Mouse (Mus musculus): Measurements from ENCODE around the gene Rgs19. TPM values are rescaled to one million over a fixed set of nuclear protein-coding genes. Genes with fewer than 3 reads are reported as not detected.

The Rgs19 gene
- polyA plus RNA-seq, 1 experiment from 2014 or later, result 57.7 TPM

Other genes with a start within 250 kb of the Rgs19 start
- 10.3 and 10.5 TPM in 2 replicates for gene Zbtb46, start 234.6 kb downstream of the Rgs19 start, polyA plus RNA-seq (2014; fragmentation: Nextera tagmentation; extraction: Ambion mirVana)
- 0.43 and 0.65 TPM in 2 replicates for gene Abhd16b, start 200.8 kb downstream of the Rgs19 start, polyA plus RNA-seq (2014; fragmentation: Nextera tagmentation; extraction: Ambion mirVana)
- gene Tpd52l2, start 196.8 kb downstream of the Rgs19 start, polyA plus RNA-seq (2014; fragmentation: Nextera tagmentation; extraction: Ambion mirVana), result 119 and 128 TPM in 2 replicates
- gene Dnajc5, start 173.5 kb downstream of the Rgs19 start, polyA plus RNA-seq (2014; fragmentation: Nextera tagmentation; extraction: Ambion mirVana), result 69.0 and 76.1 TPM in 2 replicates
- gene Uckl1, start 109.1 kb downstream of the Rgs19 start, polyA plus RNA-seq (2014; fragmentation: Nextera tagmentation; extraction: Ambion mirVana), result 66.2 and 66.7 TPM in 2 replicates
- 45.5 and 53.2 TPM in 2 replicates for gene Prpf6, start 102.1 kb downstream of the Rgs19 start, polyA plus RNA-seq (2014; fragmentation: Nextera tagmentation; extraction: Ambion mirVana)
- 26.3 and 26.5 TPM in 2 replicates for gene Zfp512b, start 101.2 kb downstream of the Rgs19 start, polyA plus RNA-seq (2014; fragmentation: Nextera tagmentation; extraction: Ambion mirVana)
- gene Samd10, start 94.8 kb downstream of the Rgs19 start, polyA plus RNA-seq (2014; fragmentation: Nextera tagmentation; extraction: Ambion mirVana), result 13.7 and 14.6 TPM in 2 replicates
- not detected in 2 replicates for gene Gm29797, start 36.9 kb downstream of the Rgs19 start, polyA plus RNA-seq (2014; fragmentation: Nextera tagmentation; extraction: Ambion mirVana)
- gene Sox18, start 22.3 kb downstream of the Rgs19 start, polyA plus RNA-seq (2014; fragmentation: Nextera tagmentation; extraction: Ambion mirVana), result 18.6 and 22.2 TPM in 2 replicates
- gene Tcea2, start 13.7 kb downstream of the Rgs19 start, polyA plus RNA-seq (2014; fragmentation: Nextera tagmentation; extraction: Ambion mirVana), result 13.5 and 14.1 TPM in 2 replicates
- gene Lkaaear1, start 4.5 kb upstream of the Rgs19 start, polyA plus RNA-seq (2014; fragmentation: Nextera tagmentation; extraction: Ambion mirVana), result not detected in 2 replicates
- 7.5 and 9.2 TPM in 2 replicates for gene Oprl1, start 21.0 kb upstream of the Rgs19 start, polyA plus RNA-seq (2014; fragmentation: Nextera tagmentation; extraction: Ambion mirVana)
- 0.06 and 0.65 TPM in 2 replicates for gene Myt1, start 69.4 kb upstream of the Rgs19 start, polyA plus RNA-seq (2014; fragmentation: Nextera tagmentation; extraction: Ambion mirVana)
- 23.6 and 31.2 TPM in 2 replicates for gene Pcmtd2, start 143.9 kb upstream of the Rgs19 start, polyA plus RNA-seq (2014; fragmentation: Nextera tagmentation; extraction: Ambion mirVana)
- 54.0 and 62.5 TPM in 2 replicates for gene Polr3k, start 170.4 kb upstream of the Rgs19 start, polyA plus RNA-seq (2014; fragmentation: Nextera tagmentation; extraction: Ambion mirVana)